In the genomic region with DNA sequence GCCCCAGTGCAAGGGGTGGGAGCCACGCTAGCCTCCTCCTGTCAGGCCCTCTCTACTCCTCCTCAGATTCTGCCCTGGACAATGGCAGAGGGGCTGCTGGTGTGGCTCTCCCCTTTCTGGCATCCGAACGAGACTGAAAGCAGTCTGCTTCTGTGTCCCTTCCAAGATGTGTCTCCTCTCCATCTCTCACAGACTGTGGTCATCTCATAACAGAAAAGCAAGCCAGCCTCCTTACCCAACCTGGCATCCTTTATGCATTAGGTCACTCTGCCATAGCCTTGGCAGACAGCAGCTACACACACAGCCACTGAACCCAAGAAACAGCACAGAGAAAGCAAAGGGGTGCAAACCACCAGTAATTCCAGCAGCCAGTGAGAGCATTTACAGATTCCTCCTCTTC, we compare ENCODE assay signal across 17 mouse cellular contexts.
DNase-seq lines count a peak whose midpoint lies in the region; ATAC-seq and TF ChIP-seq lines count a peak whose summit lies in the region.
"Had no signal": no experiment of that assay in that cellular context is flagged by ENCODE, and none has a peak within 500 bp of the region (broad histone marks: within the 10 kb centered on the region; RNA-seq: fewer than 3 reads in every experiment).

No protein-coding gene starts in this region.

- no peak for TF ChIP-seq POLR2A in cerebellum, adult 2 months (IDR thresholded peaks at IDR 0.05; ENCODE audit: borderline replicate concordance, insufficient read depth, low read length)

- no peak overlapping the region for H3K4me3 ChIP-seq in midbrain, embryonic 10.5 days
- H3K4me3 ChIP-seq in midbrain, embryonic 16.5 days (ENCODE audit: low read depth, low read length): no peak overlapping the region
- no peak overlapping the region for H3K4me3 ChIP-seq in cerebellum, adult 2 months (replicated peaks; ENCODE audit: insufficient read depth, low read depth, low read length)
- H3K4me3 ChIP-seq in intestine, embryonic 15.5 days (replicated peaks): no peak overlapping the region
- H3K4me3 ChIP-seq: gastrocnemius, adult 2 months; heart, embryonic 13.5 days; hindbrain, embryonic 12.5 days had no signal

- 74% methylated on average over 3 of the region's 3 CpGs for WGBS in midbrain, embryonic 10.5 days
- 76% methylated on average over 3 of the region's 3 CpGs for WGBS in midbrain, embryonic 16.5 days
- 44% methylated on average over 3 of the region's 3 CpGs for WGBS in cerebellum, adult 2 months
- 61% methylated on average over 3 of the region's 3 CpGs for WGBS in intestine, embryonic 15.5 days

- H3K27ac ChIP-seq in midbrain, embryonic 10.5 days (replicated peaks): 0 out of 2 replicates have a peak overlapping the region, but pooled peaks have one; percentile 34
- H3K27ac ChIP-seq in midbrain, embryonic 16.5 days (ENCODE audit: low read length): no peak overlapping the region
- H3K27ac ChIP-seq in cerebellum, adult 2 months (ENCODE audit: insufficient read depth, low read length): no peak overlapping the region
- H3K27ac ChIP-seq in intestine, embryonic 15.5 days: no peak overlapping the region
- H3K27ac ChIP-seq: gastrocnemius, adult 2 months; heart, embryonic 13.5 days; hindbrain, embryonic 12.5 days had no signal

- H3K9me3 ChIP-seq in midbrain, embryonic 10.5 days (replicated peaks): no peaks in the 10 kb centered on the region
- H3K9me3 ChIP-seq in midbrain, embryonic 16.5 days (replicated peaks; ENCODE audit: control insufficient read depth, low read length, poor library complexity, severe bottlenecking): no peaks in the 10 kb centered on the region
- H3K9me3 ChIP-seq in intestine, embryonic 15.5 days: no peaks in the 10 kb centered on the region
- H3K9me3 ChIP-seq: heart, embryonic 13.5 days; hindbrain, embryonic 12.5 days had no signal

- no peak overlapping the region for H3K4me2 ChIP-seq in midbrain, embryonic 16.5 days (ENCODE audit: low read length)
- H3K4me2 ChIP-seq in intestine, embryonic 15.5 days (replicated peaks): no peak overlapping the region
- H3K4me2 ChIP-seq: heart, embryonic 13.5 days; hindbrain, embryonic 12.5 days had no signal

- H3K27me3 ChIP-seq in midbrain, embryonic 10.5 days (ENCODE audit: low read depth, poor library complexity, severe bottlenecking): no peaks in the 10 kb centered on the region
- no peaks in the 10 kb centered on the region for H3K27me3 ChIP-seq in midbrain, embryonic 16.5 days (ENCODE audit: control insufficient read depth, insufficient read depth, low read depth, low read length)
- H3K27me3 ChIP-seq in cerebellum, adult 2 months (ENCODE audit: control insufficient read depth, insufficient read depth, low read length): no peaks in the 10 kb centered on the region
- H3K27me3 ChIP-seq in intestine, embryonic 15.5 days (replicated peaks): no peaks in the 10 kb centered on the region

- TF ChIP-seq CTCF in cerebellum, adult 2 months (IDR thresholded peaks at IDR 0.05; ENCODE audit: borderline replicate concordance, insufficient read depth, low read depth, low read length): no peak

- H3K36me3 ChIP-seq in midbrain, embryonic 10.5 days: no peaks in the 10 kb centered on the region
- no peaks in the 10 kb centered on the region for H3K36me3 ChIP-seq in midbrain, embryonic 16.5 days (ENCODE audit: control insufficient read depth, insufficient read depth, low read length)
- H3K36me3 ChIP-seq in intestine, embryonic 15.5 days: no peaks in the 10 kb centered on the region
- H3K36me3 ChIP-seq: heart, embryonic 13.5 days; hindbrain, embryonic 12.5 days had no signal

- H3K4me1 ChIP-seq in midbrain, embryonic 10.5 days: peaks cover 8% of the 10 kb centered on the region; the same call in 1 of the 2 replicates
- H3K4me1 ChIP-seq in midbrain, embryonic 16.5 days (ENCODE audit: control insufficient read depth, insufficient read depth, low read length): no peaks in the 10 kb centered on the region
- H3K4me1 ChIP-seq in cerebellum, adult 2 months (ENCODE audit: control insufficient read depth, insufficient read depth, low read length): peaks cover 20% of the 10 kb centered on the region
- no peaks in the 10 kb centered on the region for H3K4me1 ChIP-seq in intestine, embryonic 15.5 days (replicated peaks)
- H3K4me1 ChIP-seq: heart, embryonic 13.5 days; hindbrain, embryonic 12.5 days had no signal

- intact Hi-C loops in heart, postnatal 10 days (cut with DNase I): no loop called here

- H3K9ac ChIP-seq in midbrain, embryonic 16.5 days (ENCODE audit: low read depth, low read length): no peak overlapping the region
- no peak overlapping the region for H3K9ac ChIP-seq in intestine, embryonic 15.5 days
- H3K9ac ChIP-seq: heart, embryonic 13.5 days; hindbrain, embryonic 12.5 days had no signal

- DNase-seq in midbrain, embryonic 10.5 days (ENCODE audit: low spot score): no peak
- DNase-seq in cerebellum, adult 11 months: peak; percentile 12
- DNase-seq in cerebellum, adult 2 months: peak; percentile 20 to 43
- DNase-seq in cerebellum, postnatal 10 days: peak; percentile 68 to 69
- no peak for DNase-seq in heart, postnatal 10 days
- DNase-seq in heart, adult 11 months: no peak
- DNase-seq: adrenal gland, postnatal 10 days; gastrocnemius, adult 2 months; gastrocnemius, postnatal 25 days; heart, postnatal 4 days; kidney, adult 18-20 months had no signal

- ATAC-seq in midbrain, embryonic 16.5 days: no peak
- no peak for ATAC-seq in intestine, embryonic 15.5 days
- ATAC-seq: forebrain, embryonic 14.5 days; hindbrain, embryonic 16.5 days had no signal

Comparison
In these comparisons a context has a peak if more than half of its experiments do, and no peak if none do; other contexts are left out.
1. DNase-seq: peak in cerebellum, adult 11 months (single experiment), cerebellum, adult 2 months (2 of 2) and cerebellum, postnatal 10 days (2 of 2); none in midbrain, embryonic 10.5 days (single experiment), heart, postnatal 10 days (0 of 2) and heart, adult 11 months (single experiment).